Mouse (Mus musculus) megakaryocyte, embryonic 14.5 days (primary cell): ENCODE results near the gene Tmod4. TPM values are rescaled to one million over a fixed set of nuclear protein-coding genes. Genes with fewer than 3 reads are reported as not detected.
A peak's percentile ranks its signal among the peaks of the same experiment; 100 is the strongest.
"Not testable (repeated sequence)": the region's sequence is repeated elsewhere in the genome, so short reads cannot be mapped to it uniquely, and the experiment has no call there.

Experiments used
- H3K27me3 ChIP-seq: replicated peaks from 2 replicates; pipeline ENCODE3; 2012; ENCODE audit warnings: inconsistent platforms
- H3K36me3 ChIP-seq: replicated peaks from 2 replicates; pipeline ENCODE3; 2012; ENCODE audit warnings: low read length, inconsistent platforms, mixed read lengths
- H3K4me1 ChIP-seq: 2 replicates; pipeline ENCODE4 v1.6.1; 2012; ENCODE audit warnings: inconsistent platforms
- H3K4me3 ChIP-seq: replicated peaks from 2 replicates; pipeline ENCODE3; 2012; ENCODE audit warnings: moderate library complexity, mild to moderate bottlenecking, inconsistent platforms
- H3K9me3 ChIP-seq: 2 replicates; pipeline ENCODE4 v1.6.1; 2012; ENCODE audit warnings: inconsistent platforms
- FLI1 ChIP-seq: IDR thresholded peaks from 2 replicates; pipeline ENCODE4 v1.6.1; 2012; ENCODE audit warnings: low read length, inconsistent platforms, mixed read lengths
- GATA1 ChIP-seq: IDR thresholded peaks from 3 replicates; pipeline ENCODE4 v1.6.1; 2012; ENCODE audit warnings: mixed read lengths, low read length, inconsistent platforms, borderline replicate concordance
- polyA plus RNA-seq: library from polyadenylated mRNA; stranded (reverse); fragments of >175 nt; gene quantifications from 2 replicates; pipeline ENCODE4 v1.2.3, GENCODE M21; 2012; ENCODE audit warnings: low replicate concordance; ENCODE audit not compliant: insufficient read depth

The Tmod4 gene
- not detected in 2 replicates for polyA plus RNA-seq

GRCm38 (mm10) chr3:95124246-95124645 lies at the start of gene Tmod4:
Gene Tmod4 (plus strand): TSS chr3:95124476.
- TF ChIP-seq FLI1 (no peak), GATA1 (no peak)
- Histone ChIP-seq H3K27me3 (no peaks in the 10 kb centered on the region), H3K9me3 (no peaks in the 10 kb centered on the region), H3K36me3 (peaks cover 91% of the 10 kb centered on the region), H3K4me1 (peaks cover 36% of the 10 kb centered on the region), H3K4me3 (no peak within 1 kb of the TSS)

DNA sequence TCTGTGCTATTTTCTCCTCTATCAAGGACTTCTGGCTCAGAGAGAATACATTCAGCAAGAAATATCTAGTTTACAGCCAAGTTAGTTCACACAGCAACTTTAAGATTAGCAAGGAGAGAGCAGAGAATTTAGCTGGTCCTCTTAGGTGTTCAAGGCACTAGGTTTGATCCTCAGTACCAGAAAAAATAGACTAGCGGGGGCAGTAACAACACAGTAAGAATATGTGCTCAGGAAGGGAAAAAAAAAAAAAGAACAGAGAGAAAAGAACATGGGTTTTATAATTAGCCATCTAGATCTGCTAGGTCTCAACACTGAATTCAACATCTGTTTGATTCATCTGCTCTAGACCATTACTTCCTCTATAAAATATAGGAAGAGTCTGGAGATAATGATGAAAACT lies 36.2 kb upstream of the Tmod4 start:
- Histone ChIP-seq H3K4me1 (peaks cover 13% of the 10 kb centered on the region), H3K36me3 (peaks cover 60% of the 10 kb centered on the region), H3K27me3 (no peaks in the 10 kb centered on the region), H3K4me3 (no peak overlapping the region), H3K9me3 (no peaks in the 10 kb centered on the region)
- TF ChIP-seq GATA1 (no peak), FLI1 (no peak)

DNA sequence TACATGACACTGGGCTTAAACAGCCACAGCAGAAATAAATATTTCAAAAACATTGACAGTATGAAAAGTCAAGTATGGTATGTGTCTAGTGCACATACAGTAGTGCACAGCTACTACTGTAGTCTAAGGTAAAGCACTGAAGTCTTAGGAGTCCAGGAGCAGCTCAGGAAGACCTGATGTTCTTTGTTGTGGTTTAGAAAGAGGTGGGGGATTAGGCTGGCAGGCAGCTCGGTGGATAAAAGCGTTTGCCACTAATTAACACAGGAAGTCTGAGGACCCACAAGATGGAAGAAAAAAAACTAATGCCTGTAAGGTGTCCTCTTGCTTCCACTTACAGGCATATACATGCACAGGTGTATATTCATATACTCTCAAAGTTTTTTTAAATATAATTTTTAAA lies 23.4 kb upstream of the Tmod4 start:
- no peaks in the 10 kb centered on the region for H3K27me3 ChIP-seq
- H3K4me1 ChIP-seq = peaks cover 74% of the 10 kb centered on the region
- no peaks in the 10 kb centered on the region for H3K9me3 ChIP-seq
- peaks cover 65% of the 10 kb centered on the region for H3K36me3 ChIP-seq
- TF ChIP-seq FLI1 (no peak), GATA1 (no peak)
- peak overlapping the region; percentile 23 for H3K4me3 ChIP-seq

DNA sequence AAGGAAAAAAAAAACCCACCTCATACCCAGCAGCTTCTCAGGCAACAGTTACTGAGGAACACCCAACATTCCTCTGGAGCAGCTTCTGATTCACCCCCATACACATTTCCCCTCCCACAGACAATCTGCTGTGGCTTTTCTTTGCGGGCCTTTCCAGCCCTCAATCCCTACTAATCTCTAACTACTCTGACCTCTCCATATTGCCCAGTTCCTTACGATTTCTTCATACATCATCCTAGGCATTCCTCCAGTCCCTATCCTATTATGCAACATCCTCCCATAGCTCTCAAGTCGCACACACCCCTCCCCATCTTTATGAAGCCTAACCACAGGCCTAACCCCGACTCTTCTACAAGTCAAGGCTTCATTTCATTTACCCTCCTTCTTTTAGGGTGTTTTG lies 19.2 kb upstream of the Tmod4 start:
- Histone ChIP-seq H3K27me3 (no peaks in the 10 kb centered on the region), H3K4me1 (peaks cover 56% of the 10 kb centered on the region), H3K4me3 (peak overlapping the region; percentile 98), H3K9me3 (no peaks in the 10 kb centered on the region), H3K36me3 (peaks cover 32% of the 10 kb centered on the region)
- no peak for TF ChIP-seq GATA1
- no peak for TF ChIP-seq FLI1

DNA sequence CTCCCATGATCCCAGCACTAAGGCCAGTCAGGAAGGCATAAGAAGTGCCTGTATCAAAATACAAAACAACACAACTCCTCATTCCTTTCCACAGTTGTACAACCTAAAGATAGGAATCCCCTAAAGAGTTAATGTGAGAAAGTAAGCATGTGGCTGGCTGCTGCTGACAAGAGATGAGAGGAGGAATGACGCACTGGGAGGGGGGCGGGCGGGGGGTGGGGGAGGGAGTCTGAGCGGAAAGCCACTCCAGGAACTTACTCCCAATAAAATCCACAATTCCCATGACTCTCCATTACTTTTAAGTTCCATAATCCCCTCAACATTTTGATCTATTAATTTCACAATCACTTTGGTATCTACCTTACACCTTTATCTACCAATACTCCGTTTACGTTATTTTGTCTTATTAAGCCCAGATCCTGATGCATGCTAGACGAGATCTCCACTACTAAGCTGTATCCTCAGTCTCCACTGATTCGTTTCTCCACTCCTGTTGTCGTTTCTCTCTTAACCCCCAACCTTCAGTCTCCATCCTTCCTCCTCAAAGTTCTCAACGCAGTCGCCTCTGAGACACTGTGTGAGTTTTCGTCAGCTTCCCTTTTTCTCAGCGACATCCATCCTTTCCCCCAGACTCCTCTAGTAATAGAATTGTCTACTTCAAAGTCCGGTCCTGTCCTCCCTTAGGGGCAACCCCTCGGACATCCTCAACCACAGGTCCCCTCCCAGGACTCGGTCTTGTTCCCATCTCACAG lies 18.5 kb upstream of the Tmod4 start:
- H3K4me3 ChIP-seq = peak overlapping the region; percentile 98
- no peak for TF ChIP-seq FLI1
- no peak for TF ChIP-seq GATA1
- H3K27me3 ChIP-seq = no peaks in the 10 kb centered on the region
- H3K36me3 ChIP-seq = peaks cover 28% of the 10 kb centered on the region
- no peaks in the 10 kb centered on the region for H3K9me3 ChIP-seq
- H3K4me1 ChIP-seq = peaks cover 53% of the 10 kb centered on the region

DNA sequence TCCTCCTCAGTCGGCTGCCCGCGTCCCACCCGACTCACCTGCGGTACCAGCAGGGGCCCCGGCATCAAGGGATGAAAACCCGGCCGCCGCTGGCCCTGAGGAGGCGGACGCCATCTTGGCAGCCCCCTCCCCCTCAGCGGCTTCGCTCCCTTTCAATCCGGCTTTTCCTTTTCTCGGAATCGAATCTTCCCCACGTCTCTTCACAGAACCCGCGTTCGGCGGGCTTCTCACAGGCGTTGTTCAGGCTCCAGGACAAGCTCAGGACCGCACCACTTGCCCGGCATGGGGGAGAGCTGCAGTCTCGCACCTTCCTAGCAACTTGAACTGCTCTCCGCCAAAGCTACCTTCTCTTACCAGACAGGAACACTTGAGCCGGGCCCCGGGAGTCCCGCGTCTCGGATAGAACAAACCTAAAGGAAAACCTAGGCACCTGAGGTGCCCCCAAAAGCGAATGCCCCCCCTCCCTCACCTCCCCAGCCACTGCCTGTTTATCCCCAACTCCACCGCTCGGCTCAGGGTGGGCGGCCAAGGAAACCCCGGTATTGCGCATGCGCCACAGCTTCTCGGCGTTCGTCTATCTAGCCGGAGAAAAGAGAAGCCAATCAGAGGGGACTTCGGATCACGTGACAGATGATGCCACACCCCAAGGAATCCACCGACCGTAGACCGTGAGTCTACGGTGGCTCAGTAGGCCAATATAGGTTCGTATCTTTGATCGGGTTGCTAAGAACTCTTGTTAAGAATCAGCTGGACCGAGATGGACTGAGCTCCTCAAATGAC lies 17.7 kb upstream of the Tmod4 start, which contains the start of gene Pip5k1a:
TSS of gene Pip5k1a (minus strand) at position 593 of the 780 bp plus-strand sequence.
- no peaks in the 10 kb centered on the region for H3K27me3 ChIP-seq
- H3K4me1 ChIP-seq = peaks cover 45% of the 10 kb centered on the region
- no peaks in the 10 kb centered on the region for H3K9me3 ChIP-seq
- H3K4me3 ChIP-seq = peak within 1 kb of the TSS; percentile 98
- TF ChIP-seq GATA1 (no peak), FLI1 (no peak)
- peaks cover 22% of the 10 kb centered on the region for H3K36me3 ChIP-seq

GRCm38 (mm10) chr3:95107308-95107707 lies 17.0 kb upstream of the Tmod4 start:
- peak overlapping the region; percentile 98 for H3K4me3 ChIP-seq
- H3K27me3 ChIP-seq, H3K9me3 ChIP-seq: not testable (repeated sequence)
- H3K36me3 ChIP-seq = peaks cover 14% of the 10 kb centered on the region
- H3K4me1 ChIP-seq = peaks cover 42% of the 10 kb centered on the region

- H3K36me3 ChIP-seq = peaks cover 11% of the 10 kb centered on the region
- no peak for TF ChIP-seq FLI1
- no peak overlapping the region for H3K4me3 ChIP-seq
- peaks cover 45% of the 10 kb centered on the region for H3K4me1 ChIP-seq
- no peaks in the 10 kb centered on the region for H3K9me3 ChIP-seq
- H3K27me3 ChIP-seq = no peaks in the 10 kb centered on the region
These were observed 16.4 kb upstream of the Tmod4 start for GRCm38 (mm10) chr3:95107898-95108297.

- peaks cover 38% of the 10 kb centered on the region for H3K4me1 ChIP-seq
- TF ChIP-seq FLI1 (no peak), GATA1 (no peak)
- H3K27me3 ChIP-seq = no peaks in the 10 kb centered on the region
- no peaks in the 10 kb centered on the region for H3K9me3 ChIP-seq
- H3K4me3 ChIP-seq = peak within 1 kb of the TSS; percentile 97
- peaks cover 25% of the 10 kb centered on the region for H3K36me3 ChIP-seq
These were observed 13.2 kb upstream of the Tmod4 start, which contains the start of gene Vps72 for GRCm38 (mm10) chr3:95110911-95111726. Gene Vps72 (plus strand): TSS chr3:95111022.
